Mouse (Mus musculus): Measurements from ENCODE around the gene Slfn2.

Slfn2 gene

DNA sequence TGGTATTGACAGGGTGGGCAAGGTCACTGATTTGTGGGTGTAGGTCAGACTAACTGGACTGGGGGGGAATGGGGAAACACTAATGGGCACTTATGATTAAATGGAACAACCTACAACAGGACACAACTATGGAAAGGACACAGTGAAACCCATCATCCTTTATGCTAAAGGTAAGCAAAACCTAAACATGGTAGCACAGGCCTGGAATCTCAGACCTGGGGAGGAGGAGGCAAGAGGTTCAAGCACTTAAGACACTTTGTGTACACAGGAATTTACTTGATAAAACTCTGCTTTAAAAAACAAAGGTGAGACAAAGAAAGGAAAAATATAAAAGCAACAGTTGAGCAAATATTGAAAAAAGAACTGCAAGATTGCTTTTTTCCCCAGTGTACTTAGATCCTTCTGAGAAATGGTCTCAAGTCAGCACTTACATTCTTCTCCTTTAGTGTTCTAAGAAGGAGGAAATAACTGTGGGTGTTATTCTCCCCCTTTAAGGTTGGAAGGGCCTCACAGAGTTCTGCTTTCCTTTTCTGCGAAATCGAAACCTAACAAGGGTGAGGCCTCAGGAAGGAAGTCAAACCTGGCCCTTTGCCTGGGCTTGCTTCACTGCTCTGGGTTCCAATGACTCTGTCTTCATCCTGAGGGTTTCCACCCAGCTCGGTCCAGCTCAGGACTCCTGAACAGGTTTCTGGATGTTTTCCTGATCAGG lies 13.0 kb downstream of the Slfn2 start:
- DNase-seq (ENCODE audit: inconsistent ontology term), result no peak

- no peak for DNase-seq (ENCODE audit: inconsistent ontology term)
Observed at GRCm38 (mm10) chr11:83078423-83079140, 13.7 kb downstream of the Slfn2 start.

GRCm38 (mm10) chr11:83079487-83080199 lies 14.7 kb downstream of the Slfn2 start:
- no peak for DNase-seq (ENCODE audit: inconsistent ontology term)

- DNase-seq (ENCODE audit: inconsistent ontology term), result no peak
Observed at GRCm38 (mm10) chr11:83082741-83083473, 18.0 kb downstream of the Slfn2 start.

DNA sequence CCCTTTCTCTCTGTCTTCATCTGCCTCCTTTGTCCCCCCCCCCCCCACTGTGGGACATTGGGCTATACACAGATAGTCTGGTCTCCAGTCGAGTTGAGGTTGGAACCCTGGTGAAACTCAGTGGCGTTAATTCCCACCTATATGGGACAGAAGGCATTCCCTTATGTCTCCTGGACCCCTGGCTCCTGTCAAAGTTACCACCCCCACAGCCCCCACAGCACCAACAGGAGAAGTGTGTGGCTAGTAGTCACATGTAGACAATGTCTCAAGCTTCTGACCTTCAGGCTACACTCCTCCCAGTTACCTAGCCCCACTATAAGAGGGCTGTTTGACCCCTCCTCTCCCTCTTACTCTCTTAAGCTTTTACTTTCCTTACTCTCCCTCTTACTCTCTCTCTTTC lies 19.2 kb downstream of the Slfn2 start:
- DNase-seq (ENCODE audit: inconsistent ontology term), result no peak

DNA sequence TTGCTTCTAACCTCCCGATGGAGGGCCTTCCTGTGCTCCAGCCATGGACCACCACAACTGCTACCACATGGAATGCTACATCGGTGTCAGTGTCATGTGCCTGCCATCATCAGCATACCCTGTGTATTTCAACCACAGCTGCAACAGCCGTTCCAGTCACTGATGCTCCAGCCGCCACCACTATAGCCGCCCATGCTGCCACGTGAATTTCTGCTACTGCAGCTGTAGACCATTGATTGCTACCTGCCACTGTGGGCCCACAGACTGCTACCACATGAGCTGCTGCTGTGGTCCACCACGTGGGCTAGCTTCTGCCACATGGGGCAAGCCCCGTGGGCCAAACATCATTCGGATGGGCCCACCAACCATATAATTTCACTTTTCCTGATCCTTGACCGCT lies 19.8 kb downstream of the Slfn2 start:
- no peak for DNase-seq (ENCODE audit: inconsistent ontology term)

- no peak for DNase-seq (ENCODE audit: inconsistent ontology term)
Observed at GRCm38 (mm10) chr11:83115138-83115537, 50.2 kb downstream of the Slfn2 start.

GRCm38 (mm10) chr11:83116597-83117227 lies 51.8 kb downstream of the Slfn2 start, which contains the start of gene Slfn1:
Slfn1 (plus strand) TSS chr11:83116849.
- DNase-seq (ENCODE audit: inconsistent ontology term), result no peak

GRCm38 (mm10) chr11:83118056-83118455 lies 53.1 kb downstream of the Slfn2 start:
- DNase-seq (ENCODE audit: inconsistent ontology term), result no peak

All from Muller cell, postnatal 12 days (primary cell).